Mouse (Mus musculus): ENCODE data around the gene Ak4.

GRCm38 (mm10) chr4:101508851-101509577 lies 89.9 kb downstream of the Ak4 start:
- TF ChIP-seq CTCF (IDR thresholded peaks at IDR 0.05; ENCODE audit: low read depth) (no peak), EP300 (IDR thresholded peaks at IDR 0.05; ENCODE audit: low read depth) (no peak)

Measured in liver, embryonic 14.5 days (tissue).